Mouse (Mus musculus): Measurements from ENCODE around the gene Cit. TPM values are rescaled to one million over a fixed set of nuclear protein-coding genes. Genes with fewer than 3 reads are reported as not detected.

Cit gene
- polyA plus RNA-seq, 1 experiment from 2014 or later: 29.3 TPM

DNA sequence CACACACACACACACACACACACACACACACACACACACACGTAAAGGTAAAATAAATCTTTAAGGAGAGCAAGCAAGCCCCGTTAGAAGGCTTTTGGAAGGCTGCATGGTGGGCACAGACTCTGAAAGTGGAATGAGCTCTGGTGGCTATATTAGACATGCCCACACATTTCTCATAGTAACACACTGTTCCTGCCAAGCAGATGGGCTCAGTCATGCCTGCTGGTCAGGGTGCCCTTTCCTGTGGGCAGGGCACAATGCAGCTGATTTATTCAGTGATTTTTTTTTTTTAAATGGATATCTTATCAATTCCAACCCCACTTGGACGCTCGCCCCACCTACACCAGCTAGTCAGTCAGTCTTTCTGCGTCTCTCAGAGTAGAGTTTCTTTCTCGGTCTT, 109.0 kb downstream of the Cit start:
- 85% methylated on average over 6 of the region's 6 CpGs for WGBS
- Histone ChIP-seq H3K36me3 (peaks cover 38% of the 10 kb centered on the region), H3K27ac (no peak overlapping the region), H3K4me2 (no peak overlapping the region), H3K4me3 (replicated peaks) (no peak overlapping the region), H3K9me3 (no peaks in the 10 kb centered on the region), H3K9ac (no peak overlapping the region), H3K27me3 (replicated peaks) (no peaks in the 10 kb centered on the region), H3K4me1 (no peaks in the 10 kb centered on the region)
- ATAC-seq (ENCODE audit: insufficient read depth, low FRiP score, low read depth): no peak

- H3K36me3 ChIP-seq: peaks cover 38% of the 10 kb centered on the region
- no peak overlapping the region for H3K4me3 ChIP-seq (replicated peaks)
- no peaks in the 10 kb centered on the region for H3K4me1 ChIP-seq
- H3K4me2 ChIP-seq: no peak overlapping the region
- no peak overlapping the region for H3K9ac ChIP-seq
- no peaks in the 10 kb centered on the region for H3K27me3 ChIP-seq (replicated peaks)
- WGBS: 87% methylated on average over 14 of the region's 14 CpGs
- ATAC-seq (ENCODE audit: insufficient read depth, low FRiP score, low read depth): no peak
- no peak overlapping the region for H3K27ac ChIP-seq
- H3K9me3 ChIP-seq: no peaks in the 10 kb centered on the region
These were observed 109.5 kb downstream of the Cit start for GRCm38 (mm10) chr5:115954549-115954948.

DNA sequence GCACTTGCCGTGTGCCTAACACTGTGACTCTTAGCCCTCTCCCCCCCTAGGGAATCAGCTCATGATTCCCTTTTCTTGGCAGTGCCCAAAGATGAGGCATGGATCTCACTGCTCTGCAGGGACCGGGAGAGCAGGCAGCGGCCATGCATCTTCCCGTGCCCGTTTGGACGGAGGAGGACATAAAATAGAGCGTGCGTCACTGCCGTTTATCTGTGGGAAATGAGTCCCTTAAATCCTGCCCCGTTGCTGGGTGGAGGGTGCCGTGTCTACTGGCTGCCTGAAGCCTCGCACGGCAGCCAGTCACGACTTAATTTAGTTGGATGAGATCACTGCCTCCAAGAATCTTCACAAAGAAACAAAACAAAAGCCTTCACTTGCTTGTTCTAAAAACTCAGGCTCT, 110.1 kb downstream of the Cit start:
- 93% methylated on average over 14 of the region's 14 CpGs for WGBS
- Histone ChIP-seq H3K36me3 (peaks cover 38% of the 10 kb centered on the region), H3K4me1 (no peaks in the 10 kb centered on the region)

GRCm38 (mm10) chr5:115956048-115956447, 111.0 kb downstream of the Cit start:
- Histone ChIP-seq H3K27me3 (replicated peaks) (no peaks in the 10 kb centered on the region), H3K4me3 (replicated peaks) (no peak overlapping the region), H3K4me1 (no peaks in the 10 kb centered on the region), H3K27ac (no peak overlapping the region), H3K4me2 (no peak overlapping the region), H3K9me3 (no peaks in the 10 kb centered on the region), H3K9ac (no peak overlapping the region), H3K36me3 (peaks cover 32% of the 10 kb centered on the region)
- WGBS: 97% methylated on average over 14 of the region's 14 CpGs
- no peak for ATAC-seq (ENCODE audit: insufficient read depth, low FRiP score, low read depth)

More for the DNA sequence above, 110.1 kb downstream of the Cit start:
- no peak overlapping the region for H3K9ac ChIP-seq
- H3K9me3 ChIP-seq: no peaks in the 10 kb centered on the region
- no peak for ATAC-seq (ENCODE audit: insufficient read depth, low FRiP score, low read depth)
- H3K4me2 ChIP-seq: no peak overlapping the region
- H3K4me3 ChIP-seq (replicated peaks): no peak overlapping the region
- H3K27me3 ChIP-seq (replicated peaks): no peaks in the 10 kb centered on the region
- H3K27ac ChIP-seq: no peak overlapping the region

DNA sequence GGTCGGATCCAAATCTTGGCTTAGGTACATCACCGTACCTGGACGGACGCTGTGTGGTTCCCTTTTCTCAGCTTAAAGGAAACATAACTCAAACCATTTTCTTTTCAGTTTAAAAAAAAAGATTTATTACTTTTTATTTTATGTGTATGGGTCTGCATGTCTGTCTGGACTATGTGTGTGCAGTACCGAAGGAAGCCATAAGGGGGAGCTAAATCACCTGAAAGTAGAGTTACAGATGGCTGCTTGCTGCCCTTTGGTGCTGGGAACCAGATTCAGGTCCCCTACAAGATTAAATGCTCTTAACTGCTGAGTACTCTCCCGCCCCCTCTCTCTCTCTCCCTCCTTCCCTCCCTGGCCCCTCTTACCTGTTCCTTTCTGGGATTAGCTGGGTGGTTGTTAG, 112.1 kb downstream of the Cit start:
- H3K4me3 ChIP-seq (replicated peaks): no peak overlapping the region
- no peak overlapping the region for H3K9ac ChIP-seq
- no peak overlapping the region for H3K4me2 ChIP-seq
- no peaks in the 10 kb centered on the region for H3K4me1 ChIP-seq
- WGBS: 98% methylated on average over 6 of the region's 6 CpGs
- no peaks in the 10 kb centered on the region for H3K27me3 ChIP-seq (replicated peaks)
- peaks cover 28% of the 10 kb centered on the region for H3K36me3 ChIP-seq
- H3K27ac ChIP-seq: no peak overlapping the region
- ATAC-seq (ENCODE audit: insufficient read depth, low FRiP score, low read depth): no peak
- H3K9me3 ChIP-seq: no peaks in the 10 kb centered on the region

- Histone ChIP-seq H3K9ac (no peak overlapping the region), H3K27ac (no peak overlapping the region), H3K4me1 (no peaks in the 10 kb centered on the region)
These were observed 113.3 kb downstream of the Cit start for GRCm38 (mm10) chr5:115958344-115958743.

DNA sequence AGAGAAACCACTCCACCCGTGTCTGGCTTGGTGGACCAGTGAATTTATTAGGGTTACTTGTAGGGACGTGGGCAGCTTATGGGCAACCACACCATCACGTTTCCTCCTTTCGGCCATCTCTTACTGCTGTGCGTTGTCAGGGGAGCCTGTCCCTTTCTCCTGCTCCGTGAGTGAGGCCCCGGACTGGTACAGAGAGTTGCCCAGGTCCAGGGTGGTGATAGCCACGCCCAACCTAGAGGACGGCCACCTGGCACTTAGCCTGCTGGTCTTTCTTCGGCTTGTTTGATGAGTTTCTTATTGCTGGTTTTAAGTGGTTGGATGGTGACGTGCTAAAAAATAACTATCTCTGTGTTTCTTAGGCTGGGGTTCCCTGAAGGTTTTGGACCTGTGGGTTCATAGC, 113.7 kb downstream of the Cit start:
- ATAC-seq (ENCODE audit: insufficient read depth, low FRiP score, low read depth): no peak
- Histone ChIP-seq H3K9ac (no peak overlapping the region), H3K4me1 (no peaks in the 10 kb centered on the region), H3K36me3 (peaks cover 19% of the 10 kb centered on the region), H3K9me3 (no peaks in the 10 kb centered on the region), H3K4me2 (no peak overlapping the region), H3K4me3 (replicated peaks) (no peak overlapping the region), H3K27ac (no peak overlapping the region), H3K27me3 (replicated peaks) (no peaks in the 10 kb centered on the region)
- 86% methylated on average over 11 of the region's 11 CpGs for WGBS

More at GRCm38 (mm10) chr5:115958344-115958743, 113.3 kb downstream of the Cit start:
- H3K36me3 ChIP-seq: peaks cover 23% of the 10 kb centered on the region
- no peaks in the 10 kb centered on the region for H3K27me3 ChIP-seq (replicated peaks)
- no peaks in the 10 kb centered on the region for H3K9me3 ChIP-seq
- H3K4me2 ChIP-seq: no peak overlapping the region
- H3K4me3 ChIP-seq (replicated peaks): no peak overlapping the region
- peak; percentile 63; the same call in 1 of the 2 replicates for ATAC-seq (ENCODE audit: insufficient read depth, low FRiP score, low read depth)
- 71% methylated on average over 1 of the region's 1 CpGs for WGBS

DNA sequence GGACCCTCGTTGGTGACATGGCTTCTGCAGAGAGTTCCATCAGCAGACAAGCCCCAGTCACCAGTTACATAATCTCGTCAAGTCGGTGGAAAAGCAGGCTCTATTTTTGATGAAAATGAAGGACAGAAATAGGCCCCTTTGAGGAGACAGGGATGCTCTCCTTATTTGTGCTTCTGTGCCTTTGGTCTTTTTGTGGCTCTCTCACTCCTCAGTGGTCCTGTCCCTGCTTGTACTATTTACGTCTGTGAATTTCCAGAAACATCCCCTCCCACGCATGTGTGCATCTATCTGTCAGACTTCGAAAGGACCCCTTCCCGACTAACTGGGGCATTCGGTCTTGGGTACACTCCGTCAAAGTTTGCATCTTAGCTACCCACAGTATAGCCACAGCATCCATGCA, 116.7 kb downstream of the Cit start:
- H3K36me3 ChIP-seq: peaks cover 5% of the 10 kb centered on the region; the same call in 1 of the 2 replicates

DNA sequence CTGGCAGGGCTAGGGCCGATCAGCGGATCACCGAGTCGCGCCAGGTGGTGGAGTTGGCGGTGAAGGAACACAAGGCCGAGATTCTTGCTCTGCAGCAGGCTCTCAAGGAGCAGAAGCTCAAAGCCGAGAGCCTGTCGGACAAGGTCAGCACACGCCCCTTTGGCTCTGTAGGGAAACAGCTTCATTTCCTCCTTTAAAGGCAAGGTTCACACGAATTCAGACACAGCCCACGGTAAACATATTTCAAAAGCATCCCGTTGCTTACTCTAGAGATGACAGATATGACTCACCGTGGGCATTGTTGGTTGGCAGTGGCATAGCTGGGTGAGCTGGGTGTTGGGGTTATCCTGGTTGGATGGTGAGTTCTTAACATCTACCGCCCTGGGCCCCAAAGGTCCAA, 126.2 kb downstream of the Cit start:
- Histone ChIP-seq H3K9ac (no peak overlapping the region), H3K27me3 (replicated peaks) (no peaks in the 10 kb centered on the region), H3K4me3 (replicated peaks) (no peak overlapping the region), H3K9me3 (no peaks in the 10 kb centered on the region), H3K4me2 (no peak overlapping the region), H3K36me3 (0 out of 2 replicates have a peak, but pooled peaks cover 17% of the 10 kb centered on the region), H3K27ac (peak overlapping the region; percentile 82), H3K4me1 (no peaks in the 10 kb centered on the region)
- ATAC-seq (ENCODE audit: insufficient read depth, low FRiP score, low read depth): peak; percentile 82
- 68% methylated on average over 15 of the region's 15 CpGs for WGBS

More for the DNA sequence above, 116.7 kb downstream of the Cit start:
- ATAC-seq (ENCODE audit: insufficient read depth, low FRiP score, low read depth): no peak
- Histone ChIP-seq H3K9ac (no peak overlapping the region), H3K27ac (no peak overlapping the region), H3K9me3 (no peaks in the 10 kb centered on the region), H3K4me2 (no peak overlapping the region), H3K27me3 (replicated peaks) (no peaks in the 10 kb centered on the region), H3K4me1 (no peaks in the 10 kb centered on the region), H3K4me3 (replicated peaks) (no peak overlapping the region)
- 94% methylated on average over 9 of the region's 9 CpGs for WGBS

- no peak overlapping the region for H3K4me2 ChIP-seq
- H3K27ac ChIP-seq: no peak overlapping the region
- 0 out of 2 replicates have a peak, but pooled peaks cover 4% of the 10 kb centered on the region for H3K4me1 ChIP-seq
- no peaks in the 10 kb centered on the region for H3K9me3 ChIP-seq
- WGBS: 88% methylated on average over 10 of the region's 10 CpGs
- H3K9ac ChIP-seq: no peak overlapping the region
- ATAC-seq (ENCODE audit: insufficient read depth, low FRiP score, low read depth): no peak
- H3K4me3 ChIP-seq (replicated peaks): no peak overlapping the region
- H3K36me3 ChIP-seq: 0 out of 2 replicates have a peak, but pooled peaks cover 10% of the 10 kb centered on the region
- H3K27me3 ChIP-seq (replicated peaks): no peaks in the 10 kb centered on the region
These were observed 130.6 kb downstream of the Cit start for GRCm38 (mm10) chr5:115975672-115976071.

DNA sequence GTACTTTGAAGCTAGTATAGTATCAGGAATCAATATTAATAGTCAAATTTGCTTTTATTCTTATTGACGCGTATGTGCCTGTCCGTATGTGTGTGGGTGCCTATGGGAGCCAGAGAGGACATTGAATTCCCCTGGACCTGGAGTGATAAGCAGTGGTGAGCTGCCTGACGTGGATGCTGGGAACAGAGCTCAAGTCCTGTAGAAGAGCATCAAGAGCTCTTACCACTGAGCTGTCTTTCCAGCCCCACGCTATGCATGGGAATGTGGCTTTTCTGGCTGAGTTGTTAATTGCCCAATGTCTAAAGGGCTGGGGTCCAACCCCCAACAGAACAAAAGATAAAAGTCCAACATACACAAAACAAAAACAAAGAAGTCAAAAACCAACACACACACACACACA, 131.4 kb downstream of the Cit start:
- no peak for ATAC-seq (ENCODE audit: insufficient read depth, low FRiP score, low read depth)
- no peak overlapping the region for H3K9ac ChIP-seq
- 0 out of 2 replicates have a peak, but pooled peaks cover 4% of the 10 kb centered on the region for H3K4me1 ChIP-seq
- H3K27me3 ChIP-seq (replicated peaks): no peaks in the 10 kb centered on the region
- peaks cover 10% of the 10 kb centered on the region; the same call in 1 of the 2 replicates for H3K36me3 ChIP-seq
- no peaks in the 10 kb centered on the region for H3K9me3 ChIP-seq
- 93% methylated on average over 5 of the region's 5 CpGs for WGBS
- no peak overlapping the region for H3K4me3 ChIP-seq (replicated peaks)
- H3K27ac ChIP-seq: 0 out of 2 replicates have a peak overlapping the region, but pooled peaks have one; percentile 1
- H3K4me2 ChIP-seq: no peak overlapping the region

GRCm38 (mm10) chr5:115977266-115977665, 132.2 kb downstream of the Cit start:
- no peaks in the 10 kb centered on the region for H3K9me3 ChIP-seq
- 0 out of 2 replicates have a peak overlapping the region, but pooled peaks have one; percentile 13 for H3K4me2 ChIP-seq
- H3K27ac ChIP-seq: peak overlapping the region; percentile 67
- H3K4me3 ChIP-seq (replicated peaks): no peak overlapping the region
- ATAC-seq (ENCODE audit: insufficient read depth, low FRiP score, low read depth): no peak
- H3K27me3 ChIP-seq (replicated peaks): no peaks in the 10 kb centered on the region
- no peak overlapping the region for H3K9ac ChIP-seq
- peaks cover 16% of the 10 kb centered on the region; the same call in 1 of the 2 replicates for H3K36me3 ChIP-seq
- WGBS: 39% methylated on average over 10 of the region's 10 CpGs
- H3K4me1 ChIP-seq: 0 out of 2 replicates have a peak, but pooled peaks cover 4% of the 10 kb centered on the region

GRCm38 (mm10) chr5:115977757-115978156, 132.7 kb downstream of the Cit start:
- H3K4me2 ChIP-seq: 0 out of 2 replicates have a peak overlapping the region, but pooled peaks have one; percentile 13
- H3K9ac ChIP-seq: no peak overlapping the region
- H3K27me3 ChIP-seq (replicated peaks): no peaks in the 10 kb centered on the region
- H3K36me3 ChIP-seq: peaks cover 16% of the 10 kb centered on the region; the same call in 1 of the 2 replicates
- H3K4me3 ChIP-seq (replicated peaks): no peak overlapping the region
- 0 out of 2 replicates have a peak, but pooled peaks cover 4% of the 10 kb centered on the region for H3K4me1 ChIP-seq
- H3K27ac ChIP-seq: peak overlapping the region; percentile 67
- no peaks in the 10 kb centered on the region for H3K9me3 ChIP-seq
- ATAC-seq (ENCODE audit: insufficient read depth, low FRiP score, low read depth): no peak
- 53% methylated on average over 10 of the region's 10 CpGs for WGBS

Data from stomach, embryonic 15.5 days (tissue).